Mouse (Mus musculus) cerebellum, adult 2 months (tissue): ENCODE results near the gene Spp2.

Experiments used
- CTCF ChIP-seq: fragments of 200-500 bp; IDR thresholded peaks from 2 replicates; pipeline ENCODE4 v1.5.1; 2011; ENCODE audit warnings: low read depth, mild to moderate bottlenecking, control low read depth, low read length, moderate library complexity, borderline replicate concordance; ENCODE audit not compliant: insufficient read depth
- POLR2A ChIP-seq: fragments of 200-500 bp; IDR thresholded peaks from 2 replicates; pipeline ENCODE4 v1.6.1; 2011; ENCODE audit warnings: low read length, control low read depth, borderline replicate concordance; ENCODE audit not compliant: insufficient read depth

GRCm38 (mm10) chr1:88434057-88434456 is 27.3 kb downstream of the Spp2 start:
- TF ChIP-seq POLR2A: no peak
- no peak for TF ChIP-seq CTCF
